Mouse (Mus musculus) megakaryocyte, embryonic 14.5 days (primary cell): Measurements from ENCODE around the gene Adgrl2.

Experiments used
- FLI1 ChIP-seq: IDR thresholded peaks from 2 replicates; pipeline ENCODE4 v1.6.1; 2012; ENCODE audit warnings: low read length, inconsistent platforms, mixed read lengths
- GATA1 ChIP-seq: IDR thresholded peaks from 3 replicates; pipeline ENCODE4 v1.6.1; 2012; ENCODE audit warnings: mixed read lengths, low read length, inconsistent platforms, borderline replicate concordance

DNA sequence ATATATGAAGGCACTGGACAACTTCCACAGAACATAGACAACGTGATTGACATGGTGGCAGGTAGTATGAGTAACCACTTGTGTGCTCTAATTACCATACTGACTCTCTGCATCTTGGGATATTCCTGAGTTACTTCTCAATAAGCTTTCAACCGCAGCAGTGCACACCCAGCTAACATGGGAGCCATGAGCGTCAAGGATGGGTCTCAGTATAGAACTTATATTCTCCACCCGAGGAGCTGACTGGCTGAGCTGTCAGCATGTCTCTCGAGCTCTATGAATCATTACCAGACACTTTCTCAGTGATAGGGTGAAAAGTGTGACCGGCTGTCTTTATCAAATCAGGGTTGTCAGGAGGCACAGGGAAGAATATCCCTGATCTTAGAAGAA, 18.3 kb upstream of the Adgrl2 start:
- TF ChIP-seq GATA1 (no peak), FLI1 (no peak)
